Mouse (Mus musculus): ENCODE results near the gene Mrm3. TPM values are rescaled to one million over a fixed set of nuclear protein-coding genes. Genes with fewer than 3 reads are reported as not detected.
"Not testable (repeated sequence)": the region's sequence is repeated elsewhere in the genome, so short reads cannot be mapped to it uniquely, and the experiment has no call there.

The Mrm3 gene
- polyA plus RNA-seq, 1 experiment: 17.8 TPM

GRCm38 (mm10) chr11:76206793-76207192 lies 36.7 kb upstream of the Mrm3 start:
- no peak overlapping the region for H3K4me3 ChIP-seq
- H3ac ChIP-seq (ENCODE audit: control insufficient read depth, insufficient read length): no peak overlapping the region
- H3K79me2 ChIP-seq (ENCODE audit: control insufficient read depth, insufficient read depth): no peaks in the 10 kb centered on the region
- peaks cover 6% of the 10 kb centered on the region for H3K36me3 ChIP-seq (ENCODE audit: control insufficient read depth, insufficient read depth)
- no peak overlapping the region for H3K4me2 ChIP-seq (ENCODE audit: low read depth)
- no peak for TF ChIP-seq TCF3 (IDR thresholded peaks at IDR 0.05; ENCODE audit: insufficient read length, low read depth)
- no peak for TF ChIP-seq MAX (IDR thresholded peaks at IDR 0.05; ENCODE audit: low read depth)
- TF ChIP-seq SRF (IDR thresholded peaks at IDR 0.05; ENCODE audit: control insufficient read depth, insufficient read length, low read depth): no peak
- no peak for TF ChIP-seq MYOD1 (IDR thresholded peaks at IDR 0.05; ENCODE audit: control insufficient read depth in 1 of 3, insufficient read length in 2 of 3, low read depth in 2 of 3)
- no peak for TF ChIP-seq TCF12 (IDR thresholded peaks at IDR 0.05; ENCODE audit: insufficient read depth, poor library complexity, severe bottlenecking)
- no peak for TF ChIP-seq USF1 (IDR thresholded peaks at IDR 0.05; ENCODE audit: low read depth)
- TF ChIP-seq MYOG (IDR thresholded peaks at IDR 0.05; ENCODE audit: control insufficient read depth in 1 of 3, insufficient read depth in 1 of 3, insufficient read length in 2 of 3, low read depth in 2 of 3): no peak
- no peak for TF ChIP-seq E2F4 (IDR thresholded peaks at IDR 0.05; ENCODE audit: insufficient read depth)
- no peak for TF ChIP-seq POLR2AphosphoS2 (IDR thresholded peaks at IDR 0.05; ENCODE audit: insufficient read length, low read depth)
- TF ChIP-seq REST (IDR thresholded peaks at IDR 0.05; ENCODE audit: insufficient read depth, insufficient read length): no peak
- TF ChIP-seq POLR2A (IDR thresholded peaks at IDR 0.05; ENCODE audit: insufficient read length, low read depth): no peak
- TF ChIP-seq CEBPB (IDR thresholded peaks at IDR 0.05; ENCODE audit: insufficient read depth, poor library complexity, severe bottlenecking): no peak
- no peaks in the 10 kb centered on the region for H3K27me3 ChIP-seq (ENCODE audit: control insufficient read depth, insufficient read depth, insufficient read length)

GRCm38 (mm10) chr11:76210228-76210985 lies 33.1 kb upstream of the Mrm3 start:
- Histone ChIP-seq H3K4me2 (ENCODE audit: low read depth) (no peak overlapping the region), H3K36me3 (ENCODE audit: control insufficient read depth, insufficient read depth) (peaks cover 5% of the 10 kb centered on the region), H3K4me3 (no peak overlapping the region), H3ac (ENCODE audit: control insufficient read depth, insufficient read length) (no peak overlapping the region), H3K79me2 (ENCODE audit: control insufficient read depth, insufficient read depth) (no peaks in the 10 kb centered on the region), H3K27me3 (ENCODE audit: control insufficient read depth, insufficient read depth, insufficient read length) (no peaks in the 10 kb centered on the region)
- TF ChIP-seq MYOG (IDR thresholded peaks at IDR 0.05; ENCODE audit: control insufficient read depth in 1 of 3, insufficient read depth in 1 of 3, insufficient read length in 2 of 3, low read depth in 2 of 3) (no peak), TCF12 (IDR thresholded peaks at IDR 0.05; ENCODE audit: insufficient read depth, poor library complexity, severe bottlenecking) (no peak), SRF (IDR thresholded peaks at IDR 0.05; ENCODE audit: control insufficient read depth, insufficient read length, low read depth) (no peak), POLR2A (IDR thresholded peaks at IDR 0.05; ENCODE audit: insufficient read length, low read depth) (no peak), MYOD1 (IDR thresholded peaks at IDR 0.05; ENCODE audit: control insufficient read depth in 1 of 3, insufficient read length in 2 of 3, low read depth in 2 of 3) (no peak), POLR2AphosphoS2 (IDR thresholded peaks at IDR 0.05; ENCODE audit: insufficient read length, low read depth) (no peak), TCF3 (IDR thresholded peaks at IDR 0.05; ENCODE audit: insufficient read length, low read depth) (no peak)

GRCm38 (mm10) chr11:76211595-76211994 lies 31.9 kb upstream of the Mrm3 start:
- H3K79me2 ChIP-seq (ENCODE audit: control insufficient read depth, insufficient read depth); H3K4me3 ChIP-seq; H3K27me3 ChIP-seq (ENCODE audit: control insufficient read depth, insufficient read depth, insufficient read length); H3K4me2 ChIP-seq (ENCODE audit: low read depth); H3K36me3 ChIP-seq (ENCODE audit: control insufficient read depth, insufficient read depth); H3ac ChIP-seq (ENCODE audit: control insufficient read depth, insufficient read length): not testable (repeated sequence)

GRCm38 (mm10) chr11:76213841-76214240 lies 29.7 kb upstream of the Mrm3 start:
- Histone ChIP-seq H3K4me2 (ENCODE audit: low read depth) (no peak overlapping the region), H3ac (ENCODE audit: control insufficient read depth, insufficient read length) (no peak overlapping the region), H3K4me3 (no peak overlapping the region), H3K79me2 (ENCODE audit: control insufficient read depth, insufficient read depth) (peaks cover 12% of the 10 kb centered on the region), H3K36me3 (ENCODE audit: control insufficient read depth, insufficient read depth) (peaks cover 5% of the 10 kb centered on the region), H3K27me3 (ENCODE audit: control insufficient read depth, insufficient read depth, insufficient read length) (no peaks in the 10 kb centered on the region)
- TF ChIP-seq TCF3 (IDR thresholded peaks at IDR 0.05; ENCODE audit: insufficient read length, low read depth): no peak
- no peak for TF ChIP-seq CEBPB (IDR thresholded peaks at IDR 0.05; ENCODE audit: insufficient read depth, poor library complexity, severe bottlenecking)
- no peak for TF ChIP-seq POLR2AphosphoS2 (IDR thresholded peaks at IDR 0.05; ENCODE audit: insufficient read length, low read depth)
- TF ChIP-seq MAX (IDR thresholded peaks at IDR 0.05; ENCODE audit: low read depth): no peak
- no peak for TF ChIP-seq MYOD1 (IDR thresholded peaks at IDR 0.05; ENCODE audit: control insufficient read depth in 1 of 3, insufficient read length in 2 of 3, low read depth in 2 of 3)
- no peak for TF ChIP-seq REST (IDR thresholded peaks at IDR 0.05; ENCODE audit: insufficient read depth, insufficient read length)
- TF ChIP-seq USF1 (IDR thresholded peaks at IDR 0.05; ENCODE audit: low read depth): no peak
- TF ChIP-seq POLR2A (IDR thresholded peaks at IDR 0.05; ENCODE audit: insufficient read length, low read depth): no peak
- no peak for TF ChIP-seq E2F4 (IDR thresholded peaks at IDR 0.05; ENCODE audit: insufficient read depth)
- no peak for TF ChIP-seq SRF (IDR thresholded peaks at IDR 0.05; ENCODE audit: control insufficient read depth, insufficient read length, low read depth)
- TF ChIP-seq MYOG (IDR thresholded peaks at IDR 0.05; ENCODE audit: control insufficient read depth in 1 of 3, insufficient read depth in 1 of 3, insufficient read length in 2 of 3, low read depth in 2 of 3): no peak
- no peak for TF ChIP-seq TCF12 (IDR thresholded peaks at IDR 0.05; ENCODE audit: insufficient read depth, poor library complexity, severe bottlenecking)

- Histone ChIP-seq H3ac (ENCODE audit: control insufficient read depth, insufficient read length) (no peak overlapping the region), H3K79me2 (ENCODE audit: control insufficient read depth, insufficient read depth) (peaks cover 12% of the 10 kb centered on the region), H3K4me2 (ENCODE audit: low read depth) (no peak overlapping the region), H3K4me3 (no peak overlapping the region), H3K27me3 (ENCODE audit: control insufficient read depth, insufficient read depth, insufficient read length) (no peaks in the 10 kb centered on the region), H3K36me3 (ENCODE audit: control insufficient read depth, insufficient read depth) (peaks cover 5% of the 10 kb centered on the region)
- no peak for TF ChIP-seq MAX (IDR thresholded peaks at IDR 0.05; ENCODE audit: low read depth)
- TF ChIP-seq E2F4 (IDR thresholded peaks at IDR 0.05; ENCODE audit: insufficient read depth): no peak
- TF ChIP-seq POLR2A (IDR thresholded peaks at IDR 0.05; ENCODE audit: insufficient read length, low read depth): no peak
- no peak for TF ChIP-seq MYOG (IDR thresholded peaks at IDR 0.05; ENCODE audit: control insufficient read depth in 1 of 3, insufficient read depth in 1 of 3, insufficient read length in 2 of 3, low read depth in 2 of 3)
- TF ChIP-seq CEBPB (IDR thresholded peaks at IDR 0.05; ENCODE audit: insufficient read depth, poor library complexity, severe bottlenecking): no peak
- TF ChIP-seq TCF3 (IDR thresholded peaks at IDR 0.05; ENCODE audit: insufficient read length, low read depth): no peak
- TF ChIP-seq POLR2AphosphoS2 (IDR thresholded peaks at IDR 0.05; ENCODE audit: insufficient read length, low read depth): no peak
- TF ChIP-seq SRF (IDR thresholded peaks at IDR 0.05; ENCODE audit: control insufficient read depth, insufficient read length, low read depth): no peak
- no peak for TF ChIP-seq MYOD1 (IDR thresholded peaks at IDR 0.05; ENCODE audit: control insufficient read depth in 1 of 3, insufficient read length in 2 of 3, low read depth in 2 of 3)
- TF ChIP-seq REST (IDR thresholded peaks at IDR 0.05; ENCODE audit: insufficient read depth, insufficient read length): no peak
- no peak for TF ChIP-seq TCF12 (IDR thresholded peaks at IDR 0.05; ENCODE audit: insufficient read depth, poor library complexity, severe bottlenecking)
- TF ChIP-seq USF1 (IDR thresholded peaks at IDR 0.05; ENCODE audit: low read depth): no peak
Measured at GRCm38 (mm10) chr11:76215011-76215410, 28.5 kb upstream of the Mrm3 start.
